Mouse (Mus musculus) cerebellum, postnatal 14 days (tissue): ENCODE data around the gene Tm4sf19.
"Not testable (repeated sequence)": the region's sequence is repeated elsewhere in the genome, so short reads cannot be mapped to it uniquely, and the experiment has no call there.

Source experiments
- DNase-seq, 2 experiments: peaks; one replicate each; pipeline ENCODE4 v3.0.0; 2021; ENCODE audit warnings: mixed read lengths in 2 of 2

The Tm4sf19 gene

DNA sequence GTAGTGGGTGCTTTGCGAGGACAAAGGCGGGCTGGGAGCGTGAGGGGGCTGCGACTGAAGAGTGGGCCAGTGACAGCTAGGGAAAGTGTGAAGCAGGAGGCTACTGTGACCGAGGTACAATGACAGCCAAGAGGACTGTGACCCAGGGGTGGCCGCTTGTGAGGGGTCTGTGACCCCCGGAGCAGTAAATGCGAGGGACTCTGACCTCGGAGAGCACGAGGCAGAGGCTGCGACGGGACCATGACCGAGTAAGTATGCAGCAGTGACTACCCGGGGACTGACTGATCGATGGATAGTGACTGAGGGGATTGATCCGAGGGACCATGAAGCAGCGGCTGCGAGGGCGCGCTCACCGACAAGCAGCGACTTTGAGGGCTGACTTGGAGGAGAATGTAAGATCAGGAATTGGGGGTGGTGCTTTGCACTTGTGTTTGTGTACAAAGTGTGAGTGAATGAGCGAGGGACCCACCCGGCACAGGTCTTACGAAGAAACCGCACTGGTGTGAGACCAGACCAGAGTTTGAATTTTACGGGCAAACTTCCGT lies 30.8 kb downstream of the Tm4sf19 start:
- no peak for DNase-seq

GRCm38 (mm10) chr16:32431926-32432325 lies 31.6 kb downstream of the Tm4sf19 start:
- DNase-seq: no peak

DNA sequence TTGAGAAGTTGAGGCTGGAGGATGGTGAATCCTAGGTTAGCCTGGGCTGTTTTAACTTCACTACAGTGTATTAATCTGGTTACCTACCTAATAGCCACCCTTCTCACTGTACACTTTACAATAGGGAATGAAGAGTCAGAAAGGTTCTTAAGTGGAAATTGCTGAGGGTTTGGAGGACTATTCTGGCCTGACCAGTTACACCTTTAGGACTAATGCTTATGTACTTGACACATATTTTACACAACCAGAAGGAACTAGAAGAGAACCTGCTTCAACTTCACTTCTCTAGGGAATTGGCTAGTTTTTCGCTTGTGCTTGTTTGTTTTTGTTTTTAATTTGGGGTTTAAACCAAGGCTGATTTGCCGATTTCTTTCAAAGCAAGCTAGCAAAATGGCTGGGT lies 32.8 kb downstream of the Tm4sf19 start:
- no peak for DNase-seq

DNA sequence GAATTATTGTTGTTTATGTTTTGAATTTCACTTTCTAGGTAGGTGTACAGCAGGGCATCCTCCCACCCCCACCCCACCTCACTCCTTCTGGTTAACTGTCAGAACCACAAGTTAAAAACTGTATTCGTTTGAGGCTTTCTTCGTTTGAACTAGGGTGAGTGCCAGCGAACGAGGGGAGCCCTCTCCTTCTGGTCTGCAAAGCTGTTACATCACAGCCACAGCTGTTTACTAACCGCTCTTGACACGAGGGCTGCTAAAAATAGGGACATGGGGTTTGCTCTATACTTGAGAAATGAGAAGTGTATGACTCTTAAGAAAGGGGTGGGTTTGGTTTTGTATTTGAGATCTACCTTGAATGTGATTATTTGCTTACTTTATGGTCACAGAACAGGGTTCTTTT lies 33.8 kb downstream of the Tm4sf19 start:
- DNase-seq: no peak

GRCm38 (mm10) chr16:32434691-32435090 lies 34.4 kb downstream of the Tm4sf19 start:
- DNase-seq: no peak

GRCm38 (mm10) chr16:32436657-32437056 lies 36.4 kb downstream of the Tm4sf19 start:
- DNase-seq: no peak

- DNase-seq: no peak
Measured at GRCm38 (mm10) chr16:32437266-32437665, 37.0 kb downstream of the Tm4sf19 start.

DNA sequence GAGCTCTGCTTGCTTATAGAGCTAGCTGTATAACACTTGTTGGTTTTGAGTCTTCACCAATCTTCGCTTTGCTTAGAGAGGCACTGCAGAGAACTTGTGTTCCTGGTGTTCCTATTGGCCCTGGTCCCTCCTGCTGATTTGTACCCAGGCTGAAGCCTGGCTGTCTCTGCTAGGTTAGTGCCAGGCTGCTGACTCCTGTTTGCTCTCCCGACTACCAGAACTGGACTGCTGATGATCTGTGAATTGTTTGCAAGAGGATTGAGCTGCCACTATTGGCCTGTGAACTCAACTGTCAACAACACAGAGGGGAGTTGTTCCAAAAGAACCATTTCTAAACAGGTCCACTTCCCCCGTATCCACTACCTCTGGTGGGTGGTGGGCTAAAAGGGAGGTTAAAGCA lies 41.1 kb downstream of the Tm4sf19 start:
- no peak for DNase-seq

DNA sequence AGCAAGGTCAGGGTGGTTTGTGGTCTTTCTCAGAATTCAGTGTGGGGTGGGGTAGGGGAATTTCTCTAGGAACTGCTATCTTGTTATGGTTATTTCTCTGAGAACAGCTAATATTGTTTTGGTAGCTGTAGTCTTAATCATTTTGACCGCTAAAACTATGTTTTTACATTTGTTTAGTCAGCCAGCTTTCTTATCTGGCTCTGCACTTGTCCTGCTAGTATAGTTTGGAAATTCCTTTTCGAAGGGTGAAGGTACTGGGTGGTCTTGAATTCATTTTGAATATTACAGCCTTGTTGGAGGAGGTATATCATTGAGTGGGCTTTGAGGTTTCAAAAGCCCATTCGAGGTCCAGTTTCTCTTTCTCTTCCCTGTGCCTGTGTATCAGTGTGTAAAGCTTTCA lies 44.3 kb downstream of the Tm4sf19 start:
- not testable (repeated sequence) for DNase-seq

DNA sequence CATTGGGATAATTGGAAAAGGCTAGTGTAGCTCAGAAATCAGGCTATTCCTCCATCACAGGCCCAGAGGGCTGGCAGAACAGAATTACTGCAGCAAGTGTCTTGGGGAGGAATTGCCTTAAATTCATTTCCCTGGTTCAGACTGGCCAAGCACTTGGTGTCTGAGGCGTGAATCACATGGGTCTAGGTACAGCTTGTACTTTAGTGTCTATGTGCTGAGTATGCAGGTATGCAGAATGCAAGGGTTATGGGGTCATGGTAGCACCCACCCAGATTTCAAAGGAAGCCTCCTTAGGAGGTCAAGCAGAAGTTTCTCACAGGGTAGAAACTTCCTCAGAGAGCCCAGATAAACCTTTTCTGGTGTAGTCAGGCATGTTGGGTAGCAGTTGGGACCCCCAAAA lies 45.3 kb downstream of the Tm4sf19 start:
- no peak for DNase-seq

DNA sequence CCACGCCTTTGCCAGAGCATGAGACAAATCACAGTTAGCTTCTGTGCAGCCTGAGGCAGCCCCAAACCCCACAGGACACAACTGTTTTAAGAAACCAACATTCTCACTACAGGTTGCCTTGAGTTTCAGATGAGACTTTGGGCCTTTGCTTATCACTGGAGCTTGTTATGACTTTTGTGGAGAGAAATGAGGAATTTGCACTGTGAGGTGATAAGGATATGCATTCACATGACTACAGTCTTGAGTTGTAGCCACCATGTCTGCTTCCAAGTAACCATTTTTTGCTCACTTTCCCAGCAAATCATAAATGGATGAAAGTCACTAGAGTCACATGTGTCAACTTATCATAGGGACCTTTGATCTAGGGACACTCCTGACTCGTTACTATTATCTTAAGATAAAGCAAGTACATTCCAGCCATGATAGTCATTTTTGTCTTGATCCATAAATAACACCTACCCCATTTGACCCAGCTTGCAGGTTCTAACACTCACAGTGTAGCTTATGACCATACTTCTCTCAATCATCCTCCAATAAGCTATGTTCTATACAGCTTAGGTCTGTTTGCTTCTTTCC lies 46.3 kb downstream of the Tm4sf19 start:
- DNase-seq: no peak

- no peak for DNase-seq
Measured at GRCm38 (mm10) chr16:32449665-32450064, 49.4 kb downstream of the Tm4sf19 start.

DNA sequence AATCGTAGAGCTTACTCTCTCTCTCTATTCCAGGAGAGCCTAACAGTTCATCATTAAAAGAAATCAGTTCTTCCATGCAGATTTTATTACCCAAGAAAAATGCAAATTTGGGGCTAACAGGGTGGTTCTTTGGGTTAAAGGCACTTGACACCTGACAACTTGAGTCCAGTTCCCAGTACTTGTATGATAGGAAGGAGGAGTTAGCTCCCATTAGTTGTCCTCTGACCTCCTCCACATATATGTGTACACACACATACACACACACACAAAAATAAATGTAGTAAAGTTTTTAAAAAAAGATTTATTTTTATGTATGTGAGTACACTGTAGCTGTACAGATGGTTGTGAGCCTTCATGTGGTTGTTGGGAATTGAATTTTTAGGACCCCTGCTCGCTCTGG lies 49.8 kb downstream of the Tm4sf19 start:
- no peak for DNase-seq

- DNase-seq: no peak
Measured at GRCm38 (mm10) chr16:32453102-32453501, 52.8 kb downstream of the Tm4sf19 start.

GRCm38 (mm10) chr16:32454646-32455045 lies 54.3 kb downstream of the Tm4sf19 start:
- DNase-seq: no peak

GRCm38 (mm10) chr16:32456086-32456485 lies 55.8 kb downstream of the Tm4sf19 start:
- no peak for DNase-seq

DNA sequence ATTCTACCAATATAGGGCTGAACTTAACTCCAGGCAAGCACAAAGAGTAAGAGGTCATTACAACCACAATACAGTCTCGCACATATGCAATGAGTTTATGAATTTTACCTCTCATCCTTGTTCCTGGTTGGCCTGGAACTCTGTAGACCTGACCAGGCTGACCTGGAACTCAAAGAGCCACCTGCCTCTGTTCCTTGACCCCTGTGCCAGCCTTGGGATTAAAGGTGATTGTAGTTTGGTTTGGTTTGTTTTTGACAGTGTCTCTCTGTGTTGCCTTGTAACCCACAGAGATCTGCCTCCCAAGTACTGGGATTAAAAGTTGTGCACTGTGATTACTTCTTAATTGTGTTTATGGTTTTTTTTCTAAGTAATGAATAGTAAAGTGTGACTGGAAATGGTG lies 56.5 kb downstream of the Tm4sf19 start:
- DNase-seq: no peak
